Mouse (Mus musculus): ENCODE data around the gene Stip1. TPM values are rescaled to one million over a fixed set of nuclear protein-coding genes. Genes with fewer than 3 reads are reported as not detected.
"Not testable (repeated sequence)": the region's sequence is repeated elsewhere in the genome, so short reads cannot be mapped to it uniquely, and the experiment has no call there.

The Stip1 gene
- 29.9 and 116 TPM in 2 replicates for polyA plus RNA-seq (2012; ENCODE audit: insufficient read depth, low replicate concordance)

DNA sequence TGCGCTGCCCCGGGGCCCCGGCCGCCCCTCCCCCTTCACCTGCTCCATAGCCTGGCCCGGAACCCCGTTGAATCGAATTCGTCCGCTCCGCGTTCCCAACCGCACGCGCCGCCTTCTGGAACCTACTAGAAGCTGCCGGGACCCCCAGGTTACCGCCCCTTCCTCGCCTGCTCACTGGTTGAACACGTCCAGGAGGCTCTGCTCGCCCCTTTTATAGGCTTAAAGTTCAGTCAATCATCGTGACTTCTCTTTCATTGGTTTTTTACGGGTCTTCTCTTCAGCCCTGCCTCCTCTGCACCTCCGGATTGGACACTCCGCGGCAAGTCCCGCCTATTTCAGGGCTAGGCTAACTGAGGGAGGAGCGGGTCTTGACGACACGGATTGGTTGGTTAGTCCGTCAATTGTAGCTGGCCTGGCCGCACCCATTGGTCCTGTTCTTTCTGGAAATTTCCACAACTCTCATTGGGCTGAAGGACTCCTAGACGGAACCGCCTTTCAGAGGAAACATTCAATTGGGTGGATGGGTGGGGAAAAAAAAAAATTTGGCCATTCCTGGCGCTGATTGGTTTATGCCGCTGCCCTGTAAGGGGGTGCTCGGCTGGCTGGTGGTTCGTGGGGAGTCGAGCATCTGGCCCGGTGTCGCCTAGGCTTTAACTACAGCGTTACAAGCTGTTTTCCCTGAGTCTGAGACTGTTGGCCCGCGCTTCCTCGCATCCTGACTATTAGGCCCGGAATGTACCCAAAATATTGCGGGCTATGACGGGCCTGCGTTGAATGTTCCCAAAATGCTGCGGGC, at the start of gene Stip1:
Stip1 (minus strand) TSS at position 127 of the 796 bp plus-strand sequence.
- Histone ChIP-seq H3K4me1 (peaks cover 61% of the 10 kb centered on the region), H3K27me3 (replicated peaks) (peaks cover 3% of the 10 kb centered on the region), H3K9me3 (no peaks in the 10 kb centered on the region), H3K36me3 (replicated peaks; ENCODE audit: low read length) (peaks cover 19% of the 10 kb centered on the region), H3K4me3 (replicated peaks) (peak within 1 kb of the TSS; percentile 95)
- TF ChIP-seq GATA1 (IDR thresholded peaks at IDR 0.05; ENCODE audit: borderline replicate concordance, low read length) (no peak), FLI1 (IDR thresholded peaks at IDR 0.05; ENCODE audit: low read length) (no peak)

DNA sequence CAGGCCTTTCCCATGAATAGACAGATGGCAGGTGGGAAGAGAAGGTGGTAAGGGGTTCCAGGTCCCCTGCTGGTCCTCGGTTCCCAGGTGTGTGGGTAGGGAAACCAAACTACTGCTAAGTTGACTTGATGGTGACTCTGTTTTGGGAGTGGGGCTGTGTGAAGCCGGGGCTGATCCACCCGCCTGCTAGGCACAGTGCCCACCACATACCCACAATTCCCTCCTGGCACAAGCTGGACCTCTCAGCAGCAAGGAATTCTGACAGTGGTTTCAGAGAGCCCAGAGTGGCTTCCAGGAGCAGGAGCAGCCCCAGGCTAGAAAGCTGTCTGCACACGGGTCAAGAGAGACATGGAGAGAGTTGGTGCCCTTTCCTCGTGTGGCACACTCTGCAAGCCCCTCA, 49.3 kb upstream of the Stip1 start:
- Histone ChIP-seq H3K4me3 (replicated peaks) (no peak overlapping the region), H3K4me1 (peaks cover 34% of the 10 kb centered on the region), H3K36me3 (replicated peaks; ENCODE audit: low read length) (no peaks in the 10 kb centered on the region), H3K27me3 (replicated peaks) (peaks cover 92% of the 10 kb centered on the region), H3K9me3 (no peaks in the 10 kb centered on the region)
- TF ChIP-seq FLI1 (IDR thresholded peaks at IDR 0.05; ENCODE audit: low read length) (no peak), GATA1 (IDR thresholded peaks at IDR 0.05; ENCODE audit: borderline replicate concordance, low read length) (no peak)

DNA sequence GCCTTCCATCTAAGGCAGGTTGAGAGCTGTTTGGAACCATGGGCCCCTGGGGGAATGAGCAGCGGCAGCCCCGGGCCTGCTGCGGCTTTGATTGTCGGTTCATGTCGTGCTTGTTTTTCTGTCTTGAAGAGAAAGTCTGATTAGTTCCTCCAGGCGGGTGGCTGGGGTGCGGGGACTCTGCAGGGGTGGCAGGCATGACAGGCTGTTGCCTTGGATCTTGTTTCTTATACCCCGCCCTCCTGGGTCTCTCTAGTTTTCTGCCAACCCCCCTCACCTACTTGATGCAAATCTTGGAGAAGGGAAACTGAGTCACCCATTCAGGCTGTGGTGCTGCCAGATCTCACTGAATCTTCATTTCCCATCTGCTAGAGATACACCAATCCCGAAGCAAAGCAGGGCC, 48.8 kb upstream of the Stip1 start:
- H3K27me3 ChIP-seq (replicated peaks) = peaks cover 95% of the 10 kb centered on the region
- no peak for TF ChIP-seq FLI1 (IDR thresholded peaks at IDR 0.05; ENCODE audit: low read length)
- no peak for TF ChIP-seq GATA1 (IDR thresholded peaks at IDR 0.05; ENCODE audit: borderline replicate concordance, low read length)

DNA sequence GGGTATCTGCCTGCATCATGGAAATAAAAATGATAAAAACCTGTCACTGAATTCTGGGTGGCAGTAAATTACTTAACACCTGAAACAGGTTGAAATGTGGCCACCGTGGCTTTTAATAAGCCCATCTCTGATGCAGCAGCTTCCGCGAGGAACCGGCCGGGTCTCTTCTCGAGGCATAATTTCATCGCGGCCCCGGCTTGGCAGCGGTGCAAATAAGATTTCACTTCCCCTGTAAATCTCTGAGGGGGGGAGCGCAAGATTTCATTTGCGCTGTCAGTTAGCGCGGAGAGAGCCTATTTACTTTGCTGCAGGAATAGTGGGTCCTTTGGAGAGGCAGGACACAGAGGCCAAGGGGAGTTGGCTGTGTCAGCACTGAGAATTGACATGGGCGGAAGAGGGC, 45.0 kb upstream of the Stip1 start:
- H3K27me3 ChIP-seq (replicated peaks) = peaks cover 92% of the 10 kb centered on the region
- no peak overlapping the region for H3K4me3 ChIP-seq (replicated peaks)
- H3K4me1 ChIP-seq = peaks cover 23% of the 10 kb centered on the region
- H3K9me3 ChIP-seq = no peaks in the 10 kb centered on the region
- H3K36me3 ChIP-seq (replicated peaks; ENCODE audit: low read length) = no peaks in the 10 kb centered on the region
- TF ChIP-seq FLI1 (IDR thresholded peaks at IDR 0.05; ENCODE audit: low read length) (no peak), GATA1 (IDR thresholded peaks at IDR 0.05; ENCODE audit: borderline replicate concordance, low read length) (no peak)

More for the DNA sequence above, 48.8 kb upstream of the Stip1 start:
- Histone ChIP-seq H3K4me1 (peaks cover 34% of the 10 kb centered on the region), H3K4me3 (replicated peaks) (no peak overlapping the region), H3K36me3 (replicated peaks; ENCODE audit: low read length) (no peaks in the 10 kb centered on the region), H3K9me3 (no peaks in the 10 kb centered on the region)

DNA sequence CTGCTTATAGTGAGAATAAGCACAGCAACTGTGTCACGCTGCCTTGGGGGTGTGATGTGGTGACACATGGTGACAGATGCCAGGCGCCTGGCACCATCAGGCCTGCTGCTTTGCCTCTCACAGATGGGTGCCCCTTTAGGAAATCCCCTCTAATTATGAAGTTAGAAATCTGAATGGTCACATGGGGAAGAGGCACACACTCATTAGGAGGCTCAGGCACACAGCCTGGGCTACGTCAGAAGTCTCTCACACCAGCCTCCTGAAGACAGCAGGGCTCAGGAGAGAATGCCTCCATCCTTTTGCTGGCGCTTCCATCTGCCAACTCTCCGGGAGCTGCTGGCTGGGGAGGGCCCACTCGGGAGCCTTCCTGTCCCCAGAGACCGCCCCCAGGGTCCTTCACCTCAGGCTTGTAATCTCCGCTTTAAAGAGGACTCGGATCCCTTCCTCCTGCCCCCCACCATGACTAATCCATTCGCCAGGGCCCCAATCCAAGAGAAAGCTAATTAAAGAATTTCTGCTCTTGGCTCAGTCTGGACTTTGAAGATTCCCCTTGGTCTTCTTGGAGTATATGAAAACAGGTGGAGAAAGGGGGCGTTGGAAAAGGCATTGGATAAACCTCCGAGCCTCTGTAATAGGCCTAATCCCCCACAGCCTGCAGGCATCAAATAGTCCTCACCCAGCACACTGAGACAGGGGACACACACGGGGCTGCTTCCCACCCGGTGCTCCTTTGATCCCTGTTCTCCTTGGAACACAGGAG, 43.4 kb upstream of the Stip1 start:
- no peaks in the 10 kb centered on the region for H3K36me3 ChIP-seq (replicated peaks; ENCODE audit: low read length)
- no peaks in the 10 kb centered on the region for H3K9me3 ChIP-seq
- peaks cover 94% of the 10 kb centered on the region for H3K27me3 ChIP-seq (replicated peaks)
- TF ChIP-seq FLI1 (IDR thresholded peaks at IDR 0.05; ENCODE audit: low read length) = no peak
- no peak for TF ChIP-seq GATA1 (IDR thresholded peaks at IDR 0.05; ENCODE audit: borderline replicate concordance, low read length)
- H3K4me1 ChIP-seq = peaks cover 15% of the 10 kb centered on the region
- no peak overlapping the region for H3K4me3 ChIP-seq (replicated peaks)

DNA sequence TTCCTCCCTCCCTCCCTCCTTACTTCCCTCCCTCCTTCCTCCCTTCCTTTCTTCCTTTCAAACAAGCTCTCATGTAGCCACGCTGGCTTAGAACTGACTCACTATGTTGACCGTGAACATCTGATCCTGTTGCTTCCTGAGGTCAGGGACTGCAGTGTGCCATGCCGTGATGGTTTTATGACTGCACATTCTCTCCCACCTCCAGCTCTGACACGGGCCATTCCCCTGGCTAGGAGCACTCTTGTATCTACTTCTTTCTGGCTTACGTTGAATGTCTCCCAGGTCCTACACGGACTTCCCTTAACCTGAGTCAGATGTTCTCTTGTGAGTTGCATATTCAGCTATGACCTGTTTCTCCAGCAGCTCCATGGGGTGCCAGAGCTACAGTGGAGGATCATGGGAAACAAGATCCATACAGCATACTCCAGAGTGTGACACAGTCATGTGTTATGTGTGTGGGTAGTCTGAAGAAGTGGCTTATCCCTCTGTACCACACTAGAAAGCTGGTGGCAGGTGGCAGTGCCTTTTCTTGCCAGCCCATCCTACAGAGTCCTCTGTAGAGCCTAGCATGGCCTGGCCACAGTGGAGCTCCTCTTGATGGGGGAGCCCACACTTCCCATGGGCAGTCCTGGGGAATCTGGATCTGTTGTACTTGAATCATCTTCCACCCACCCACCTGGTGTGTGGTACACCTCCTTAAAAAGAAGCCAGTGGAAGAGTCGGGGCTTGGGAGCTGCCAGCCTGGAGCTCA, 41.9 kb upstream of the Stip1 start:
- H3K4me3 ChIP-seq (replicated peaks) = no peak overlapping the region
- peaks cover 21% of the 10 kb centered on the region for H3K4me1 ChIP-seq
- peaks cover 84% of the 10 kb centered on the region for H3K27me3 ChIP-seq (replicated peaks)
- TF ChIP-seq FLI1 (IDR thresholded peaks at IDR 0.05; ENCODE audit: low read length) = no peak
- TF ChIP-seq GATA1 (IDR thresholded peaks at IDR 0.05; ENCODE audit: borderline replicate concordance, low read length) = no peak
- H3K36me3 ChIP-seq (replicated peaks; ENCODE audit: low read length) = no peaks in the 10 kb centered on the region
- H3K9me3 ChIP-seq = no peaks in the 10 kb centered on the region

DNA sequence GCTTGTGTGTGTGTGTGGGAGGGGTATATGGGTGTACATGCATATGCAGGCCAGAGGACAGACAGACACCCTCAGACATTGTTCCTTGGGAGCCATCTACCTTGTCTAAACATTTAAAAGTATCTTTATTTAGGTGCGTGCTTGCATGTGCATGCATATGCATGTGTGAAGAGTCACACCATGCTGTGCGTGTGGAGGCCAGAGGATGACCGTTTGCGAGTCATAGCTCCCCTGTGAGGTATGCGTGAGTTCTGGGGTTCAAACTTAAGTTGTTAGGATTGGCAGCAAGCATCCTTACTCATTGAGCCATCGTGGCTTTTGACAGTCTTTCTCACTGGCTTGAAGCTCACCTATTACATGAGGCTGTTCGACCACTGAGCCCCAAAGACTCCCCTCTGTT, 38.5 kb upstream of the Stip1 start:
- no peaks in the 10 kb centered on the region for H3K9me3 ChIP-seq
- TF ChIP-seq FLI1 (IDR thresholded peaks at IDR 0.05; ENCODE audit: low read length) (no peak), GATA1 (IDR thresholded peaks at IDR 0.05; ENCODE audit: borderline replicate concordance, low read length) (no peak)
- peaks cover 27% of the 10 kb centered on the region for H3K4me1 ChIP-seq
- H3K36me3 ChIP-seq (replicated peaks; ENCODE audit: low read length) = no peaks in the 10 kb centered on the region
- no peak overlapping the region for H3K4me3 ChIP-seq (replicated peaks)
- H3K27me3 ChIP-seq (replicated peaks) = peaks cover 68% of the 10 kb centered on the region

DNA sequence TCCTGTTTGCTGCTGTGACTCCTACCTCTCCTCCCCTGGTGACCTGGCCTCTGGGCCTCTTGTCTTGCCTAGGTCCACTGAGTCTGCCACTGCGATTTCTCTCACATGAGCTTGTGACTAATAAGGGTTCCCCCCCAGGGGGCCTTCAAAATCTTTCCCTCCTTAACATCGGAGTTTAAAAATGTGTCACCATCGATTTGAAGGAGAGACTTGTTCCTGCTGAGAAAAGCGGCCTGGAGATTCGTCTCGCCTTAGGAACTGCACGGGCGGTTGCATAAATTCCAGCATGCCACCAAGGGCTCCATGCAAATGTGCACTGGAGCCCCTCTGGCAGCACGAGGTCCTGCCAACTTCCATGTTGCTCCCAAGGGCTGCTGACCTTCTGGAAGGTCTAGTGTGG, 37.9 kb upstream of the Stip1 start:
- Histone ChIP-seq H3K36me3 (replicated peaks; ENCODE audit: low read length) (no peaks in the 10 kb centered on the region), H3K4me1 (peaks cover 27% of the 10 kb centered on the region), H3K9me3 (no peaks in the 10 kb centered on the region), H3K27me3 (replicated peaks) (peaks cover 68% of the 10 kb centered on the region), H3K4me3 (replicated peaks) (no peak overlapping the region)
- no peak for TF ChIP-seq FLI1 (IDR thresholded peaks at IDR 0.05; ENCODE audit: low read length)
- no peak for TF ChIP-seq GATA1 (IDR thresholded peaks at IDR 0.05; ENCODE audit: borderline replicate concordance, low read length)

DNA sequence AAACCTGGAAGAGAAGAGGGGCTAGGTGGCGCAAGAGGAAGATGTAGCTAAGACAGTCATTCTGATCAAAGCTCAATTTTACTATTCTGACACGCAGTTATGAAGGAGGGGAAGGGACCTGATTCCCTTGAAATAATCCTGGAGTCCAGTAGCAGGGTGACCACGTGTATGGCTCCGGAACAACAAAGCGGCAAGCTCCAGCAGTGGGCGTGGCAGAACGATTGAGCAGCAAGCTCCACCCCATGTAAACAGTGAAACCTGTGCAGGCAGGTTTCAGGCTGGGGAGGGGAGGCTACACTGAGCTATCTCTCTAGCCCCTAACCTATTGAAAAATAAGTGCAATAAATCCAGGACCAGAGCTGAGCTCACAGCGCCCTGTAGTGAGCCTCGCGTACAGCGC, 35.6 kb upstream of the Stip1 start:
- H3K9me3 ChIP-seq; H3K4me3 ChIP-seq (replicated peaks); H3K36me3 ChIP-seq (replicated peaks; ENCODE audit: low read length): not testable (repeated sequence)
- peaks cover 72% of the 10 kb centered on the region for H3K27me3 ChIP-seq (replicated peaks)
- peaks cover 21% of the 10 kb centered on the region for H3K4me1 ChIP-seq
